Mouse (Mus musculus) intestine, postnatal 0 days (tissue): ENCODE data around the gene Lsm4. TPM values are rescaled to one million over a fixed set of nuclear protein-coding genes. Genes with fewer than 3 reads are reported as not detected.

Experiments
- ATAC-seq: fragments of 200-750 bp; cut with Nextera tagmentation; 2 replicates; pipeline ENCODE4 v1.8.0; 2017; ENCODE audit warnings: mild to moderate bottlenecking, moderate TSS enrichment, moderate library complexity
- H3K27ac ChIP-seq: fragments of 300-500 bp; sonication (generic); 2 replicates; pipeline ENCODE4 v1.5.1; 2014; ENCODE audit warnings: mild to moderate bottlenecking, low read depth, low read length, moderate library complexity
- H3K27me3 ChIP-seq: fragments of 300-500 bp; sonication (generic); replicated peaks from 2 replicates; pipeline ENCODE4 v1.6.1; 2014; ENCODE audit warnings: low read length, mixed read lengths; ENCODE audit not compliant: control insufficient read depth, insufficient read depth
- H3K36me3 ChIP-seq: fragments of 300-500 bp; sonication (generic); 2 replicates; pipeline ENCODE4 v1.6.1; 2014; ENCODE audit warnings: mild to moderate bottlenecking, moderate library complexity; ENCODE audit not compliant: control insufficient read depth, insufficient read depth
- H3K4me1 ChIP-seq: fragments of 300-500 bp; sonication (generic); replicated peaks from 2 replicates; pipeline ENCODE4 v1.6.1; 2014; ENCODE audit warnings: antibody characterized with exemption, low read length, mixed read lengths; ENCODE audit not compliant: control insufficient read depth, insufficient read depth
- H3K4me2 ChIP-seq: fragments of 300-500 bp; sonication (generic); replicated peaks from 2 replicates; pipeline ENCODE4 v1.6.1; 2014; ENCODE audit warnings: low read depth, mild to moderate bottlenecking, moderate library complexity
- H3K4me3 ChIP-seq: fragments of 300-500 bp; sonication (generic); 2 replicates; pipeline ENCODE4 v1.5.1; 2014; ENCODE audit warnings: low read depth, low read length
- H3K9ac ChIP-seq: fragments of 300-500 bp; sonication (generic); 2 replicates; pipeline ENCODE4 v1.6.1; 2014; ENCODE audit warnings: mild to moderate bottlenecking, low read depth, low read length
- H3K9me3 ChIP-seq: fragments of 300-500 bp; sonication (generic); 2 replicates; pipeline ENCODE4 v1.6.1; 2016; ENCODE audit warnings: mixed run types; ENCODE audit not compliant: control insufficient read depth
- CTCF ChIP-seq: sonication (generic); IDR thresholded peaks from 2 replicates; pipeline ENCODE4 v1.5.1; 2016; ENCODE audit warnings: low read depth, mild to moderate bottlenecking, control low read depth, antibody characterized with exemption, moderate library complexity
- WGBS: fragments of 180-500 bp; shearing (Covaris S2); extraction: QIAGEN DNeasy Blood & Tissue Kit; methylation state at CpG from one replicate; pipeline ENCODE4 v1.1.7; 2014; 5-methylcytosine and 5-hydroxymethylcytosine counted together
- polyA plus RNA-seq: library from polyadenylated mRNA; unstranded; fragments of >200 nt; fragmentation: Nextera tagmentation; extraction: Ambion mirVana; gene quantifications from 2 replicates; pipeline ENCODE4 v1.2.1, GENCODE M21; 2015

The Lsm4 gene
- polyA plus RNA-seq, 1 experiment from 2014 or later, result 182 TPM

DNA sequence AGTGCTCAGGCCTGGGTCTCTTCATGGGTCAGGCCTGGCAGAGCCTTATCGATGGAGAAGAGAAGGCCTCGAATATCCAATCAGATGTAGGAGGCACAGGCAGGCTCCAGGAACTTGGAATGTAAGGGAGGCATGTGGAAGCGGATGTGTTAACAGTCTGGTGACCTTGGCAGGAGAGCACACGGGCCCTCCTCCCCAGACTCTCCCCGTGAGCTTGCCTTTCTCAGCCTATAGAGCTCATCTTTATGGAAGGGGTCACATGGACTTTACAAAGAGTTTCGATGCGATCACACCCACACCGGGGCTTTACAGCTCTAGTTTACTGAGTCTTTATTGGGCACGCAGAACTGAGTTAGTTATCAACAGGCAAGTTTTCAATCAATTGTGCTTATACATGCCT is 34.3 kb upstream of the Lsm4 start:
- Histone ChIP-seq H3K9ac (no peak overlapping the region), H3K4me2 (no peak overlapping the region), H3K4me3 (no peak overlapping the region), H3K36me3 (no peaks in the 10 kb centered on the region), H3K9me3 (no peaks in the 10 kb centered on the region), H3K4me1 (0 out of 2 replicates have a peak, but pooled peaks cover 2% of the 10 kb centered on the region), H3K27me3 (no peaks in the 10 kb centered on the region), H3K27ac (peak overlapping the region; percentile 9; the same call in 1 of the 2 replicates)
- no peak for TF ChIP-seq CTCF
- ATAC-seq, result peak; percentile 52
- WGBS, result 35% methylated on average over 9 of the region's 9 CpGs

DNA sequence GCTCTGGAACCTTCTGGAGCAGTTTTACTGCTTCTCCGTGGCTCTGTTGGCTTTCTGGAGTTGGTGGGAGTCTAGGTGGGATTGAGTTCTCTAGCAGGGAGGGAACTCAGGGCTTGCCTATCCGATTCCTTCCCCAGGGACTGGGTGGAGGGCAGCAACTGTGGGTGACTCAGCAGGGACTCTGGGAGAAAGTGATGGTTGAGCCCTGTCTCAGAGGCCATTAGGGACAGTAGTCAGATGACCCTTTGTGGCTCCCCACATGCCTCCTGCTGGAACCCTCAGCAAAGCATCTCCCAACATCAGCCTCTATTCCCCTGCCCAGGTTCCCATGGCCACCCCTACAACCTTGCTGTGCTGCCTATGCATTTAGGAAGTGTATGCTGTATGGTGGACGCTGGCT is 30.0 kb upstream of the Lsm4 start:
- no peak for TF ChIP-seq CTCF
- no peak overlapping the region for H3K4me3 ChIP-seq

DNA sequence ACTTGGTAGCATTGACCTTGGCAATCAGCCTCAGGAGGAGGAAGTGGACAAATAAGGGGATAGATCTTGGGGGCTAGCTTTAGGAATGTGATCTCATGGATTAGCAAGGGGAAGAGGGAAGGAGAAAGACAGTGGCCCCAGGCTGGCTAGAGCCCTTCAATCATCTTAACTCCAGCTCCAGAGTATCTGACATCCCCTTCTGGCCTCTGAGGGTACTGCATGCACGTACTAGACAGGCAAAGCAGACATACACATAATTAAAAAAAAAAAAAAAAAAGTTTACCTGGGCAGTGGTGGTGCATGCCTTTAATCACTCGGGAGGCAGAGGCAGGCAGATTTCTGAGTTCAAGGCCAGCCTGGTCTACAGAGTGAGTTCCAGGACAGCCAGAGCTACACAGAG is 29.0 kb upstream of the Lsm4 start:
- Histone ChIP-seq H3K9ac (no peak overlapping the region), H3K27me3 (no peaks in the 10 kb centered on the region), H3K4me3 (no peak overlapping the region), H3K36me3 (0 out of 2 replicates have a peak, but pooled peaks cover 3% of the 10 kb centered on the region), H3K4me2 (no peak overlapping the region), H3K9me3 (no peaks in the 10 kb centered on the region), H3K27ac (no peak overlapping the region), H3K4me1 (peaks cover 11% of the 10 kb centered on the region; the same call in 1 of the 2 replicates)
- TF ChIP-seq CTCF, result peak; percentile 55
- WGBS, result 88% methylated on average over 2 of the region's 2 CpGs
- no peak for ATAC-seq

More for the DNA sequence above, 30.0 kb upstream of the Lsm4 start:
- no peaks in the 10 kb centered on the region for H3K36me3 ChIP-seq
- H3K9me3 ChIP-seq, result no peaks in the 10 kb centered on the region
- WGBS, result 69% methylated on average over 3 of the region's 3 CpGs
- H3K27me3 ChIP-seq, result no peaks in the 10 kb centered on the region
- no peak overlapping the region for H3K4me2 ChIP-seq
- no peak for ATAC-seq
- H3K9ac ChIP-seq, result no peak overlapping the region
- no peak overlapping the region for H3K27ac ChIP-seq
- H3K4me1 ChIP-seq, result peaks cover 3% of the 10 kb centered on the region; the same call in 1 of the 2 replicates

DNA sequence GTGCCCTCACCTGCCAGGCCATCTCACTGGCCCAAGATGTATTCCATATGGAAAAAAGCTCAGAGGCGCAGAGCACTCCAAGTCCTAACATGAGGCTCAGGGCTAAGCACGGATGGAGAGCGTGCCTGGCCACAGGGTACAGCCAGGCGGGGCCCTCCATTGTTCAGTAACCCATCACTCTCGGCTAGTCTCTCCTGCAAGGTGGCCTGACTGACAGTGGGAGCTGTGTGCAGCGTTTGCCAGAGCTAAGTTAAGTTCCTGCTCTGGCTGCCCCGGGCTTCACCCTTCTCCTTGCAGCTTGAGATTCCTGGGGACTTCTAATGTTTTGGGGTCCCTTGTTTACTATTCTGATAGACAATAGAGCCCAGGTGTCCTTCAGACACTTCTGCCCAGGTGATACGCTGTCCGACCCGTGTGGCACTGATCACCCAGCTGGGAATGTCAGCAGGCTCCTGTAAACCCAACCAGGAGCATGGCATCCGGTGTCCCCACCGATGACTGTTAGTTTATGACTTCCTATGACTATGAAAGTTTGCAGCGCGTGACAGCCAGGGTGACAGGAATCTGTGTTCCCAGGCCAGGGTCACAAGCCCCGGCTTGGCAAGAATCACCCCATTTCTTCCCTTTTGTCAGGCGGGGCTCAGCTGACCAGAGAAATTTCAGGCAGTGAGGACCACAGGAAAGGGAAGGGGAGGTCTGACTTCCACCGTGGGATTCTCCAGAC is 27.4 kb upstream of the Lsm4 start:
- Histone ChIP-seq H3K27me3 (no peaks in the 10 kb centered on the region), H3K4me3 (no peak overlapping the region), H3K27ac (peak overlapping the region; percentile 17), H3K36me3 (peaks cover 8% of the 10 kb centered on the region; the same call in 1 of the 2 replicates), H3K4me1 (peaks cover 19% of the 10 kb centered on the region; the same call in 1 of the 2 replicates), H3K9ac (no peak overlapping the region), H3K4me2 (no peak overlapping the region), H3K9me3 (no peaks in the 10 kb centered on the region)
- TF ChIP-seq CTCF, result no peak
- ATAC-seq, result no peak
- 43% methylated on average over 17 of the region's 17 CpGs for WGBS

DNA sequence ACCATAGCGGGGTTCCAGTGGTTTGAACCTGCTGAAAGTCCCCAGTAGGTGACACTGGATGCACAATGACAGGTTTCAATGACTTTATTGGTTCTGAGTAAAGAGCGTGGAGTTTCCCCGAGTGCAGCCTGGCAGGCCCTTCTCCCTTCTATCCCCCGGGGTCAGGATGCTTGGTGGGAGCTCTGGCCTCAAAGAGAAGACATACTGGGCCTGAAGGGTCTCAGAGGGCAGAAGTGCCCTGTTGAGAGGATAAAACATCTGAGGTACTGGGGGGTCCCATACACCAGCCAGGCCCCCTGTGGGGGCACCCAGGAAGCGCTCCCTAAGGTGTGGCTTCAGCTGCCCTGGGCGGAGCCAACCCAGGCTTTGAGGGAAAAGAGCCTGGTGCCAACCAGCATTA is 26.7 kb upstream of the Lsm4 start:
- H3K4me3 ChIP-seq, result no peak overlapping the region
- 0 out of 2 replicates have a peak, but pooled peaks have one; percentile 15 for TF ChIP-seq CTCF
- H3K36me3 ChIP-seq, result peaks cover 15% of the 10 kb centered on the region
- H3K4me2 ChIP-seq, result no peak overlapping the region
- H3K9ac ChIP-seq, result no peak overlapping the region
- WGBS, result 67% methylated on average over 6 of the region's 6 CpGs
- ATAC-seq, result no peak
- no peaks in the 10 kb centered on the region for H3K27me3 ChIP-seq
- H3K4me1 ChIP-seq, result peaks cover 19% of the 10 kb centered on the region; the same call in 1 of the 2 replicates
- peak overlapping the region; percentile 17 for H3K27ac ChIP-seq
- no peaks in the 10 kb centered on the region for H3K9me3 ChIP-seq

DNA sequence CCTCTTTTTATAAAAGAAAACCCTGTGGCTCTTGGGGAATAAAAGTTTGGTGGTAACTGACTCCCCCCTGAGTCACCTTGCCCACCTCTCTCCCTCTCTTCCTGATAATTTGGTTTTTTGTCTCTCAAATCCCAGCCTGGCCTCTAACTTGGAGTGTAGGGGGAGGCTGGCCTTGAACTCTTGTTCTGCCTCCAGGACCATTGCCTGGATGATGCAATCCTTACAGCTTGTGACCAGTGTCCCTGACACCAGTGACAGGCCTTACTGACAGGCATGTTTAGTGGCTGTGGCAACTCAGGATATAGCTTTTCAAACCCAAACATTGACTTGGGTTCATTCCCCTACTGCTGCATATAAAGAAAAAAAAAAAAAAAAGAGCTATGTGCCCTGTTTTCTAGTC is 26.3 kb upstream of the Lsm4 start:
- Histone ChIP-seq H3K4me3 (no peak overlapping the region), H3K27me3 (no peaks in the 10 kb centered on the region), H3K4me2 (no peak overlapping the region), H3K36me3 (peaks cover 20% of the 10 kb centered on the region), H3K27ac (0 out of 2 replicates have a peak overlapping the region, but pooled peaks have one; percentile 17), H3K9ac (no peak overlapping the region), H3K4me1 (peaks cover 19% of the 10 kb centered on the region; the same call in 1 of the 2 replicates), H3K9me3 (no peaks in the 10 kb centered on the region)
- TF ChIP-seq CTCF, result no peak
- no peak for ATAC-seq
